Mouse (Mus musculus): ENCODE measurements around the gene Negr1.

GRCm38 (mm10) chr3:157155513-157155912, 593.9 kb downstream of the Negr1 start:
- TF ChIP-seq CTCF (IDR thresholded peaks at IDR 0.05; ENCODE audit: low read depth) (no peak), EP300 (IDR thresholded peaks at IDR 0.05; ENCODE audit: low read depth) (no peak)

All from liver, postnatal 0 days (tissue).